Mouse (Mus musculus) urinary bladder, postnatal 0 days (tissue): Measurements from ENCODE around the gene Fgfr3. TPM values are rescaled to one million over a fixed set of nuclear protein-coding genes. Genes with fewer than 3 reads are reported as not detected.

Experiments used
- polyA plus RNA-seq: library from polyadenylated mRNA; unstranded; fragments of >200 nt; fragmentation: Nextera tagmentation; extraction: Ambion mirVana; gene quantifications from 2 replicates; pipeline ENCODE4 v1.2.1, GENCODE M21; 2015

The Fgfr3 gene
- polyA plus RNA-seq: 11.4 and 12.1 TPM in 2 replicates

DNA sequence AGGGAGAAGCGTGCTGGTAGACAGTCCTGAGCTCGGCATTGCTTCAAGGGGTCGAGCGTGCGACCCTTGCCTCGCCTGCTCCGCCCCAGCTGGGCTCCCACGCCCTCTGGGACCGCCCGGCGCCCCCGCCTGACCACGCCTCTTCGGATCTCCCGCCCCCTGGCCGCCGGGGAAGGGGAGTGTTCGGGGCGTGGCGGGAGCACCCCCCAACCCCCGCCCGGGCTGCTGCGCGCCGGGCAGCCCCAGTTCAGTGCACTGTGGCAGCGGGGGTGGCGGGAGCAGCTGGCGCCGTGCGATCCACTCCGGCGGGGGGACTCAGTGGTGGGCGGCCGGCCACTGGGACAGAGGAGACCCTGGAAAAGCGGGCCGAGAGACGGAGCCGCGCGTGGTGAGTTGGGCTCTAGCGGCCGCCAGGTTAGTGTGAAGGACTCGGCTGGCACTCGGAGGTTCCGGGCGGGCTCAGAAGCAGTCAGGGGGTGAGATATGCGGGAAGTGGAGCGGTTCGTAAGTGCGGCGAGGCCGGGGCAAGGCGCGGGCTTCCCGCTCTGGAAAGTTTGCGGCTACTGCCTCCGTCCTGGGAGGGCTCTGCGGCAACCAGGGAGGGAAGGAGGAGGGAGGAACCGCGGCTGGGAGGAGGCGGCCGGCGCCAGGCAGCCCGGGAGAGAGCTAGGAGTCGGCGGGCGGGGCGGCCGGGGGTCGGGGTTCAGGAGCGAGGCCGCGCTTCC is at the start of gene Fgfr3:
TSS of gene Fgfr3 (plus strand) at position 134 of the 725 bp plus-strand sequence.

DNA sequence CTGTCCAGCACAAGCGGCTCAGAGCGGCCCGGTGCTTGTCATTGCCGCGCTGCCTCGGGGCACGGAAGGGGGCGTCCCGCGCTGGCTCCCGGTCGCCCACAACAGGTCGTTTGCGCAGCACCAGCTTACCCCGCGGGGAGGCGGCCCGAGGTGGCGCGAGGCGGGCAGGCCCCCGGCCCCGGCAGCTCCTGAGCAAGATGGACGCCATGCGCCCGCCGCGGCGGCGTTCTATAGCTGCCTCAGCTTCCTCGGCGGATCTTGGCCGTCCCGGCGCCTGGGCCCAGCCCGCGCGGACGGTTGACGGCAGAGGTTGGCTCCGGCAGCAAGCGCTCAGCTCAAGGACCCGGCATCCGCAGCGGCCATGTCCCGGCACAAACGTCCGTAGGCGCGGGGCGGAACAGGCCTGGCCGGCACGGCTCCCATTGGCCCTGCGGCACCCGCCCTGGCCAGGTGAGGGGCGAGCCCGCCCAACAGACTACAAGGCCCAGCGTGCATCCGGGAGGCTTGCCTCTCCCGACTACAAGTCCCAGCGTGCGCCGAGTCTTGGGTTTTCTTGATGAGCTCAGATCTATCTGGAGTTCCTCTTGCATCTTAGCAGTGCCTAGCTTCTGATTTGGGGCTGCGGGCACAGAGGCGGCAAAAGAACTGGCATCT is 61.0 kb downstream of the Fgfr3 start, which contains the start of gene Letm1:
TSS of gene Letm1 (minus strand) at position 473 of the 654 bp plus-strand sequence.

Other genes with a start within 250 kb of the Fgfr3 start
- gene Fam53a, start 92.0 kb upstream of the Fgfr3 start, polyA plus RNA-seq: 45.4 and 46.0 TPM in 2 replicates
- 0.56 and 0.60 TPM in 2 replicates for gene Gm9903, start 91.7 kb upstream of the Fgfr3 start, polyA plus RNA-seq
- 69.2 and 86.7 TPM in 2 replicates for gene Slbp, start 69.1 kb upstream of the Fgfr3 start, polyA plus RNA-seq
- gene Tacc3, start 63.5 kb upstream of the Fgfr3 start, polyA plus RNA-seq: 32.5 and 49.6 TPM in 2 replicates
- gene Tmem129, start 63.3 kb upstream of the Fgfr3 start, polyA plus RNA-seq: 17.6 and 18.2 TPM in 2 replicates
- gene Letm1, start 61.1 kb downstream of the Fgfr3 start, polyA plus RNA-seq: 32.8 and 35.0 TPM in 2 replicates
- gene Nsd2, start 99.1 kb downstream of the Fgfr3 start, polyA plus RNA-seq: 9.3 and 16.5 TPM in 2 replicates
- 21.1 and 22.2 TPM in 2 replicates for gene Nelfa, start 214.7 kb downstream of the Fgfr3 start, polyA plus RNA-seq